Mouse (Mus musculus): ENCODE results near the gene Vezf1. TPM values are rescaled to one million over a fixed set of nuclear protein-coding genes. Genes with fewer than 3 reads are reported as not detected.

Vezf1 gene
- polyA plus RNA-seq, 1 experiment from 2014 or later: 56.0 TPM

DNA sequence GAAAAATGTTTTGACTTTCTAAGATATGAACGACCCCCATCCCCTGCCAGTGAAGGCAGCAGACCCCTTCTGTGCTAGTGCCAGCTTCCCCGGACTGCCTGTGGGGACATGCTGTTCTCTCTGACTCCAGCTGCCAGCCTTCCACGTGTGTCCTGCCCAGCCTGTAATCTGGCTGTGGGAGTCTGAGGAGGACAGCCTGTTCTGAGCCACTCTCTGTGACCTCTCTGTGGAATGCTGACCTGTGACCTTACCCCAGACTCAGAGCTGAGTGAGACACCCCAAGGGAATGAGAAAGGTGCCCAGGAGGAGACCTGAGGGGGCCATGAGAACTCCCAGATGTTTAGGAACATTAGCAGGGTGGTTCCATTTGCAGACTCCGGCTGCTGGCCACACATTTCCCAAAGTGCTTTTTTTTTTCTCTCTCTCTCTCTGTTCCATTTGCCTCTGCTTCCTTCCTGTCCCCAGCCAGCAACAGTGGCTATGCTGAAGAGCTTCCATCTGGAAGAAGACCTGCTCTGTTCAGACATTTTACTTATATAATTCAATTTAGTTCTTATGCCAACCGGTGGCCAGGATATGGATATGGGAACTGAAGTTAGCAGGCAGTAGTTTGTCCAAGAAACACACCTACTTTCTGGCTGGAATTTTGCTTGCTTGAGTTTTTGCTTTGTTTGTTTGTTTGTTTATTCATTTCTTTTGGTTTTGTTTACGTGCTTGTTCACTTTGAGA is 45.6 kb downstream of the Vezf1 start:
- no peak for ATAC-seq (ENCODE audit: insufficient number of reproducible peaks, insufficient read depth, low FRiP score, low TSS enrichment, low read depth)
- Histone ChIP-seq H3K27me3 (no peaks in the 10 kb centered on the region), H3K27ac (0 out of 2 replicates have a peak overlapping the region, but pooled peaks have one; percentile 8), H3K4me2 (no peak overlapping the region), H3K9ac (replicated peaks) (no peak overlapping the region), H3K4me3 (replicated peaks) (no peak overlapping the region), H3K4me1 (replicated peaks) (peaks cover 69% of the 10 kb centered on the region), H3K9me3 (no peaks in the 10 kb centered on the region), H3K36me3 (no peaks in the 10 kb centered on the region)
- WGBS: 50% methylated on average over 6 of the region's 6 CpGs

DNA sequence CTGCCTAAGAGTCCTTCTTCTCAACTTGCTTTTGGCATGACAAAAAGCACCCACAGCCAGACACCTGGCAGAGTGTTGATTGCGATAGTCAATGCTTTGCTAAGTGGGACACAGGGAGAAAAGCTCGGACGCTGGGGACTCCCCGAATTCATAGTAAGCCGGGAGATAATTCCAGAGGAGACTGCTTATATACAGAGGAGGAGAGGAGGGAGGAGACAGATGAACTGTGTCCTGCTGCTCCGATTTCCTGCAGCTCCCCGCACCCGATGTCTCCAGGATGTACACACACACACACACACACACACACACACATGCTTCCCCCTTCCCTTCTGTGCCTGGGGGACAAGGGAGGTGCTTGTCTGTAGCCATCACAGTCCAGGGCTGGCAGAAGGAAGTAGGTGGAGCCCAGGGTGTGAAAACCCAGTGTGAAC is 46.8 kb downstream of the Vezf1 start:
- no peak overlapping the region for H3K4me2 ChIP-seq

DNA sequence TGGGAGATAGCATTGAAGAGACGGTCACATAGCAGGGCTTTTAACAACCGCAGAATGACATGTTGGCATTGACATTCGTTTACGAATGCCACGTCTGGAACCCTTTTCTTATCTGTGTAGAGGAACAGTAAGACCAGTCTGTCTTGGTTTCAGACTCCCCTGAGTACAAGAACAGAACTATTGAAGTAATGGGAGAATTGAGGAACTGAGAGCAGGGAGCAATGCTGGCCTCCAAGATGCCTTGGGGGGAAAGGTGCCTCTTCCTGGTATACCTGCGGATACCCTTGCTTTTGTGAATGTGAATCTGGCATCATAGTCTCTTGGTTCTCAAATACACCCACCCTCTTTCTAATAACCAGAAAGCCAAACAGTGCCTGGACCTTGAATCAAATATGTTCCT is 48.5 kb downstream of the Vezf1 start:
- H3K9ac ChIP-seq (replicated peaks): no peak overlapping the region
- peaks cover 4% of the 10 kb centered on the region; the same call in 1 of the 2 replicates for H3K36me3 ChIP-seq
- no peak overlapping the region for H3K4me3 ChIP-seq (replicated peaks)
- H3K9me3 ChIP-seq: no peaks in the 10 kb centered on the region
- ATAC-seq (ENCODE audit: insufficient number of reproducible peaks, insufficient read depth, low FRiP score, low TSS enrichment, low read depth): no peak
- no peaks in the 10 kb centered on the region for H3K27me3 ChIP-seq
- no peak overlapping the region for H3K27ac ChIP-seq
- H3K4me1 ChIP-seq (replicated peaks): peaks cover 75% of the 10 kb centered on the region
- 90% methylated on average over 6 of the region's 6 CpGs for WGBS
- no peak overlapping the region for H3K4me2 ChIP-seq

More for the DNA sequence above, 46.8 kb downstream of the Vezf1 start:
- Histone ChIP-seq H3K27ac (no peak overlapping the region), H3K9ac (replicated peaks) (no peak overlapping the region), H3K9me3 (no peaks in the 10 kb centered on the region), H3K4me3 (replicated peaks) (no peak overlapping the region), H3K36me3 (no peaks in the 10 kb centered on the region), H3K4me1 (replicated peaks) (peaks cover 71% of the 10 kb centered on the region), H3K27me3 (no peaks in the 10 kb centered on the region)
- no peak for ATAC-seq (ENCODE audit: insufficient number of reproducible peaks, insufficient read depth, low FRiP score, low TSS enrichment, low read depth)
- 38% methylated on average over 8 of the region's 8 CpGs for WGBS

DNA sequence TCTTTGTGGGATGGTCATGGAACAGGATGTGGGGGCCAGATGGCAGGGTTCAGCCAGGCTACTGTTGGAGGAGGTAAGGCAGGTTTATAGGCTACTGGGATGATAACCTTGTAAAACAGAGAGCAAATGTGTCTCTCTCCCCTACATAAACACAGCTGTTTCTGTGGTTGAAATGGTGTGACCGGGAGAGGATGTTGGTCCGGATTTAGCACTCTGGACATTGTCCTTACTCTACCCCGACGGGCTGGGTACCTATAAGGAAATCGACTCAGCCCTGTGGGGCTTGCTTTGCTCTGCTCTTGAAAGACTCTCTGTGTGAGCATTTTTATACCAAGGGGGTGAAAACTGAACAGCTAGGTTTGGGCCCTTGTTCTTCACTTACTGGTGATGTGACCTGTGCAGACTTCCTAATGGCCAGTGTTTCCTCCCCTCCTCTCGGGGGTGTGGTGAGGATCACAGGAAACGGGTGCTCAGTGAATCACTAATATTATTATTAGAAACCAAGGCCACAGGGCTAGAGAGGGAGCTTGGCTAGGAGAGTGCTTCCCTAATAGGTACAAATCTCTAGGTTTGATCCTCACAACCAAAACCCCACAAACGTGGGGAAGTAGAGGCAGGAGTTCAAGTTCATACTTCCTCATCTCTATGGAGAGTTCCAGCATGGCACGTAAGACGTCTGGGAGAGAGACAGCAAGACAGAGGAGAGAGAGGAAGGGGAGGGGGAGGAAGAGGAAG is 49.4 kb downstream of the Vezf1 start:
- no peaks in the 10 kb centered on the region for H3K9me3 ChIP-seq
- ATAC-seq (ENCODE audit: insufficient number of reproducible peaks, insufficient read depth, low FRiP score, low TSS enrichment, low read depth): no peak
- H3K27me3 ChIP-seq: no peaks in the 10 kb centered on the region
- H3K4me3 ChIP-seq (replicated peaks): no peak overlapping the region
- H3K4me2 ChIP-seq: no peak overlapping the region
- H3K4me1 ChIP-seq (replicated peaks): peaks cover 75% of the 10 kb centered on the region
- H3K36me3 ChIP-seq: peaks cover 4% of the 10 kb centered on the region; the same call in 1 of the 2 replicates
- H3K9ac ChIP-seq (replicated peaks): no peak overlapping the region
- WGBS: 50% methylated on average over 10 of the region's 10 CpGs
- peak overlapping the region; percentile 95 for H3K27ac ChIP-seq

DNA sequence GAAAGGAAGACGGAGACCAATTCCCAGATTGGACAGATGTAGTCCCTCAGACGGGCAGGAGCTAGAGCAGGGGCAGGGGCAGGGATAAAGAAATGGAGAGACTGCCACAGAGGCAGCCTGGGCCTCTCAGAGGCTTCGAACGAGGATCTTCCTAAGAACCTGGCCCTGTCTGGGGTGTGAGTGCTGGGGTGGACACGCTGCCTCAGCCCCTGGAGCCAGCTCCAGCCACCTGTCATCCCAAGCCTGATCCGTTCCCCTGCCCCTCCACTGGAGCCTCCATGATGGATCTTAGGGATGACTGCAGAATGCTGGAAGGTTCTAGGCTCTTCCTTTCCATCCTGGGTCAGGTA is 50.0 kb downstream of the Vezf1 start:
- WGBS: 52% methylated on average over 6 of the region's 6 CpGs
- peak overlapping the region; percentile 95 for H3K27ac ChIP-seq
- H3K9me3 ChIP-seq: no peaks in the 10 kb centered on the region
- peaks cover 75% of the 10 kb centered on the region for H3K4me1 ChIP-seq (replicated peaks)
- ATAC-seq (ENCODE audit: insufficient number of reproducible peaks, insufficient read depth, low FRiP score, low TSS enrichment, low read depth): no peak
- no peak overlapping the region for H3K4me3 ChIP-seq (replicated peaks)
- H3K36me3 ChIP-seq: peaks cover 4% of the 10 kb centered on the region; the same call in 1 of the 2 replicates
- H3K4me2 ChIP-seq: no peak overlapping the region
- H3K27me3 ChIP-seq: no peaks in the 10 kb centered on the region
- H3K9ac ChIP-seq (replicated peaks): no peak overlapping the region

DNA sequence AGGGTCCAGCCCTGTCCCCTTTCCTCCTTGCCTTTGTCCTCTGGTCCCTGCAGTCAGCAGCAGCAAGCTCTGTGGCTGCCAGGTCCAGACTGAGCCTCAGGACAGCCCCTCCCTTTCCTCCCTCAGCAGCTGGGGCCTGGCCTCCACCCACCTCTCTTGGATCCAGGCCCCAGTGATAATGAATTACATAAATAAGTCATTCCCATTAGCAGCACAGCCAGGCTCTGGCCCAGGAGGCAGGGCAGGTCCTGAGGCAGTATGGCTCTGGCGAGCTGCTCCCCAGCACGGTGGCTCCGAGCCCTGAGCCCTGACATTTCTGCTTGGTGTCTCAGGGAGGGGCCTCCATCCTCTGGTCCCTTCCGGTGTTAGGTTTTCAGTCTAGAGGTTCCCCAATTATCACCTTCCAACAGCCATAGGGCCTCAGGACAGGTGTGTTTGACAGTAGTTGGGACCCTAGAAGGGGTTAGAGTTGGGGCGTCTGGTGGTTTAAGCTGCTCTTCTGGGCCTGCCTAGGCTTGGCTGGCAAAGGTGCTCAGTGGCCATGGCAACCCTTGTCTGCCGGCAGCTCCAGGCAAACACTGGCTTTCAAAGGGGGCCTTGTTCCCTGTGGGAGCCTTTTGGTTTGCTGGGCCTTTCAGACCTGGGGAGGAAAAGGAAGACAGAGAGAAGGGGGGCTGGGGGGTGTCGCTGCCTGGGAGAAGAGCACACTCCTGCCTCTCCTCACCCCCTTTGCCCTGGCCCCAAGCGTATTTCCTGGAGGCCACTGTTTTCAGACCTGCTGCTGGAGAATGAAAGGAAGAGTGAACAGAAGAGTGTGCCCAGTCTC is 51.0 kb downstream of the Vezf1 start:
- H3K9me3 ChIP-seq: no peaks in the 10 kb centered on the region
- H3K27ac ChIP-seq: peak overlapping the region; percentile 95
- H3K9ac ChIP-seq (replicated peaks): peak overlapping the region; percentile 14; the same call in 1 of the 2 replicates
- no peaks in the 10 kb centered on the region for H3K27me3 ChIP-seq
- peaks cover 74% of the 10 kb centered on the region for H3K4me1 ChIP-seq (replicated peaks)
- 6% methylated on average over 8 of the region's 8 CpGs for WGBS
- H3K4me3 ChIP-seq (replicated peaks): no peak overlapping the region
- peaks cover 4% of the 10 kb centered on the region; the same call in 1 of the 2 replicates for H3K36me3 ChIP-seq
- peak overlapping the region; percentile 25 for H3K4me2 ChIP-seq
- peak; percentile 77 for ATAC-seq (ENCODE audit: insufficient number of reproducible peaks, insufficient read depth, low FRiP score, low TSS enrichment, low read depth)

DNA sequence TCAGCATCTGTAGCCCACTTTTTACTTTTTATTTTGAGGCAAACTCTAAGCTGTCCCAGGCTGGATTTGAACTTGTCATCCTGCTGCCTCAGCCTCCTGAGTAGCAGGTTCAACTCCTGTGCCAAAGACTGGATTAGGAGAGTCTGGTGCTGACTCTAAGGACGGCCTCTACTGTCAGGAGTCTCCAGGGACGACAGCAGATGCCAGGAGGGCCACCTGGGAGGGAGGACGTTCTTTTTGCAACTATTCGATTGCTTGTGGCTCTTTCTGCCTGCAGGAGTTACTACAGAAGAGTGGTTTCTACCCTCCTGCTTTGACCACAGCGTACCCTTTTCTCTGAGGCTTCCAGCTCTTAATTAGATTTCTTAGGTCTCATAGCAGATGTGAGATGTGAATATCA is 54.5 kb downstream of the Vezf1 start:
- WGBS: 47% methylated on average over 5 of the region's 5 CpGs
- Histone ChIP-seq H3K4me3 (replicated peaks) (no peak overlapping the region), H3K36me3 (peaks cover 4% of the 10 kb centered on the region; the same call in 1 of the 2 replicates), H3K4me1 (replicated peaks) (peaks cover 62% of the 10 kb centered on the region), H3K9ac (replicated peaks) (no peak overlapping the region), H3K27ac (peak overlapping the region; percentile 41; the same call in 1 of the 2 replicates), H3K9me3 (no peaks in the 10 kb centered on the region), H3K4me2 (no peak overlapping the region), H3K27me3 (no peaks in the 10 kb centered on the region)
- no peak for ATAC-seq (ENCODE audit: insufficient number of reproducible peaks, insufficient read depth, low FRiP score, low TSS enrichment, low read depth)

DNA sequence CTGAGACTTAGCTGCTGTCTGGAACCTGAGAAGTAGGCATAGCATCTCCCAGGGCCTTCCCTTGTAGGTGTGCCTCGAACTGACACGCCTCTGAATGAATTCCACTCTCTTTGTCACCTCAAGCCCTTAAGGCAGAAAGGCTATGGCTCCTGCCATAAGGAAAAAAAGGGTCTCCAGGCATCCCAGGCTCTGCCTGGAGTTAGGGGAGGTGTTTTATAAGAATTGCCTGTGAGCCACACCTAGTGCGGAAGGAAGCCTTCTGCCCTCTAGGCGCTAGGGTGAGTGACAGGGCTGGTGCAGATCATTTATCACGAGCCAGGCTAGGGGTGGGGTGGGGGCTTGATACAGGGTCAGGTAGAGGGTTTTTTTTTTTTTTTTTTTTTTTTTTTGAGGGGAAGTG is 54.9 kb downstream of the Vezf1 start:
- H3K27me3 ChIP-seq: no peaks in the 10 kb centered on the region
- H3K9me3 ChIP-seq: no peaks in the 10 kb centered on the region
- H3K4me3 ChIP-seq (replicated peaks): no peak overlapping the region
- H3K36me3 ChIP-seq: peaks cover 4% of the 10 kb centered on the region; the same call in 1 of the 2 replicates
- H3K4me2 ChIP-seq: no peak overlapping the region
- no peak for ATAC-seq (ENCODE audit: insufficient number of reproducible peaks, insufficient read depth, low FRiP score, low TSS enrichment, low read depth)
- H3K9ac ChIP-seq (replicated peaks): no peak overlapping the region
- H3K27ac ChIP-seq: no peak overlapping the region
- peaks cover 58% of the 10 kb centered on the region for H3K4me1 ChIP-seq (replicated peaks)
- WGBS: 49% methylated on average over 5 of the region's 5 CpGs

DNA sequence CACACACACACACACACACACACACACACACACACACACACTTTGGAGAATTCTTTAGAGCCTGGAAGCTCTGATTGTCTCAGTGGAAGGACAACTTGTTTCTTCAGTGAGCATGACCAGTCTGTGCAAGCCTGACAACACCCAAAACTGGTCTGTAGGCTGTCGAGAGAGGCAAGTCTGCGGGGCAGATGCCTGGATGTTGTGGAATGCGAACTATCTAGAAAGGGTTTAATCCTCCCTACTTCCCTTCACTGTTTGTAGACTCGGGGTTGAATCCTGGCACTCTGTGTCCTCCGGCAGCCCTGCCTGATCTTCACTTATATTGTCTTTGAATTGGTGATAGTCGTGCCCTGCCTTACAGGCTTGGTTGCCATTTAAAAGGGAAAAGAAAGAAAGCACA is 55.7 kb downstream of the Vezf1 start:
- 0 out of 2 replicates have a peak overlapping the region, but pooled peaks have one; percentile 32 for H3K27ac ChIP-seq
- no peak overlapping the region for H3K4me2 ChIP-seq
- H3K4me3 ChIP-seq (replicated peaks): no peak overlapping the region
- no peaks in the 10 kb centered on the region for H3K27me3 ChIP-seq
- H3K36me3 ChIP-seq: peaks cover 4% of the 10 kb centered on the region; the same call in 1 of the 2 replicates
- no peak for ATAC-seq (ENCODE audit: insufficient number of reproducible peaks, insufficient read depth, low FRiP score, low TSS enrichment, low read depth)
- no peaks in the 10 kb centered on the region for H3K9me3 ChIP-seq
- WGBS: 31% methylated on average over 6 of the region's 6 CpGs
- H3K9ac ChIP-seq (replicated peaks): no peak overlapping the region
- peaks cover 51% of the 10 kb centered on the region for H3K4me1 ChIP-seq (replicated peaks)

DNA sequence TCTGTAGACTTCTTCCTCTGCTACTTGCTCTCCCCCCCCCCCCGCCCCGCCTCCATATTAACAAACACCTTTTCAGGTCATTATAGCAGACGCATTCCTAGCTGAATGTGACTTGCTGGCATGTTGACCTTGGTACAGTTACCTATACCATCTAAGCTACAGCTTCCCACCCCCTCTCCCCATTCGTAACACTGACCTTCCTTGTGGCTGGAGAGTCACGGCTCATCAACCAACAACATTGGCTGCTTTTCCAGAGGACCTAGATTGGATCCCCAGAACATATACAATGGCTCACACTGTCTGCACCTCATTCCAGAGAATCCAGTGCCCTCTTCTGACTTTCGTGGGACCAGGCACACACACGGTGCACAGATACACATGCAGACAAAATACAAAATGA is 57.4 kb downstream of the Vezf1 start:
- H3K4me1 ChIP-seq (replicated peaks): peaks cover 44% of the 10 kb centered on the region
- H3K9ac ChIP-seq (replicated peaks): no peak overlapping the region
- H3K9me3 ChIP-seq: no peaks in the 10 kb centered on the region
- H3K4me3 ChIP-seq (replicated peaks): no peak overlapping the region
- no peaks in the 10 kb centered on the region for H3K27me3 ChIP-seq
- WGBS: 81% methylated on average over 6 of the region's 7 CpGs
- H3K27ac ChIP-seq: no peak overlapping the region
- H3K4me2 ChIP-seq: no peak overlapping the region
- ATAC-seq (ENCODE audit: insufficient number of reproducible peaks, insufficient read depth, low FRiP score, low TSS enrichment, low read depth): 0 out of 2 replicates have a peak, but pooled peaks have one; percentile 5
- H3K36me3 ChIP-seq: peaks cover 4% of the 10 kb centered on the region; the same call in 1 of the 2 replicates

Data from limb, embryonic 12.5 days (tissue).